Mouse (Mus musculus): ENCODE data around the gene Bbs2.

DNA sequence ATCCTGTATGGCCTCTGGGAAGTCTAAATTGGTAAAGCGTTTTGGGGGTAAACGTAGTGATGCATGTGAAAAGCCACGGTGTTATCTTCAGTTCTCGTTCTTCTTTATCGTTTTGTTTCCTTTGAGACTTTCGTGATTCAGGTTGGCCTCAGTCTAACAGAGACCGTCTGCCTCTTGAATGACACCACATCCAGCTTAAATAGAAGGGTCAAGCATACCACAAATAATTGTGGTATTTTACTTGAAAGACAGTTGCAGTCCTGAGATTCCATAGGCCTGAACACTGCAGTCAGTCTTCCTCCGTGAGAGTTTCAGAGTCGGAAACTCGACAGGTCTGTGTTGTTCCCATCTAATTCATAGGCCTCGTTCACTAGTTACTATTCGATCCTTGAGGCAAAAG, 46.0 kb downstream of the Bbs2 start:
- no peak for TF ChIP-seq CTCF (IDR thresholded peaks at IDR 0.05)
- no peak for TF ChIP-seq POLR2A (IDR thresholded peaks at IDR 0.05; ENCODE audit: insufficient read depth, low read depth, low read length)
- no peak for TF ChIP-seq EP300 (IDR thresholded peaks at IDR 0.05; ENCODE audit: insufficient read depth, low read depth, low read length)
